Mouse (Mus musculus): ENCODE data around the gene Pdlim5. TPM values are rescaled to one million over a fixed set of nuclear protein-coding genes. Genes with fewer than 3 reads are reported as not detected.

Gene Pdlim5
- polyA plus RNA-seq, 1 experiment from 2014 or later = 29.1 TPM

GRCm38 (mm10) chr3:142281656-142282055, 113.8 kb downstream of the Pdlim5 start:
- Histone ChIP-seq H3K9ac (ENCODE audit: low read depth, low read length) (no peak overlapping the region), H3K4me2 (no peak overlapping the region), H3K9me3 (ENCODE audit: control insufficient read depth, low read length) (no peaks in the 10 kb centered on the region), H3K36me3 (ENCODE audit: control insufficient read depth, insufficient read depth, low read length) (no peaks in the 10 kb centered on the region), H3K27ac (ENCODE audit: low read depth, low read length) (no peak overlapping the region), H3K4me1 (replicated peaks; ENCODE audit: control insufficient read depth, insufficient read depth, low read length) (peaks cover 12% of the 10 kb centered on the region), H3K4me3 (ENCODE audit: low read depth, low read length) (no peak overlapping the region), H3K27me3 (replicated peaks; ENCODE audit: control insufficient read depth, insufficient read depth, low read length) (no peaks in the 10 kb centered on the region)
- ATAC-seq (replicated peaks; ENCODE audit: low FRiP score) = peak; percentile 21; the same call in 1 of the 2 replicates
- 87% methylated on average over 7 of the region's 7 CpGs for WGBS
- DNase-seq (ENCODE audit: low spot score) = no peak

- H3K27ac ChIP-seq (ENCODE audit: low read depth, low read length) = no peak overlapping the region
- no peak overlapping the region; the same call in 1 of the 2 replicates for H3K4me2 ChIP-seq
- H3K9ac ChIP-seq (ENCODE audit: low read depth, low read length) = no peak overlapping the region
- no peaks in the 10 kb centered on the region for H3K27me3 ChIP-seq (replicated peaks; ENCODE audit: control insufficient read depth, insufficient read depth, low read length)
- H3K36me3 ChIP-seq (ENCODE audit: control insufficient read depth, insufficient read depth, low read length) = no peaks in the 10 kb centered on the region
- H3K4me1 ChIP-seq (replicated peaks; ENCODE audit: control insufficient read depth, insufficient read depth, low read length) = peaks cover 12% of the 10 kb centered on the region
- H3K9me3 ChIP-seq (ENCODE audit: control insufficient read depth, low read length) = no peaks in the 10 kb centered on the region
- H3K4me3 ChIP-seq (ENCODE audit: low read depth, low read length) = no peak overlapping the region
- WGBS = 34% methylated on average over 1 of the region's 1 CpGs
- peak; percentile 53 for DNase-seq (ENCODE audit: low spot score)
- peak; percentile 97 for ATAC-seq (replicated peaks; ENCODE audit: low FRiP score)
These were observed 114.4 kb downstream of the Pdlim5 start for GRCm38 (mm10) chr3:142281093-142281445.

GRCm38 (mm10) chr3:142280366-142281092, 115.0 kb downstream of the Pdlim5 start:
- Histone ChIP-seq H3K4me1 (replicated peaks; ENCODE audit: control insufficient read depth, insufficient read depth, low read length) (peaks cover 12% of the 10 kb centered on the region), H3K4me2 (peak overlapping the region; percentile 9; the same call in 1 of the 2 replicates), H3K4me3 (ENCODE audit: low read depth, low read length) (no peak overlapping the region), H3K27me3 (replicated peaks; ENCODE audit: control insufficient read depth, insufficient read depth, low read length) (no peaks in the 10 kb centered on the region), H3K9ac (ENCODE audit: low read depth, low read length) (no peak overlapping the region), H3K27ac (ENCODE audit: low read depth, low read length) (no peak overlapping the region), H3K36me3 (ENCODE audit: control insufficient read depth, insufficient read depth, low read length) (no peaks in the 10 kb centered on the region), H3K9me3 (ENCODE audit: control insufficient read depth, low read length) (no peaks in the 10 kb centered on the region)
- WGBS = 53% methylated on average over 6 of the region's 6 CpGs
- peak; percentile 53 for ATAC-seq (replicated peaks; ENCODE audit: low FRiP score)
- no peak for DNase-seq (ENCODE audit: low spot score)

GRCm38 (mm10) chr3:142279011-142279410, 116.5 kb downstream of the Pdlim5 start:
- Histone ChIP-seq H3K27ac (ENCODE audit: low read depth, low read length) (no peak overlapping the region), H3K4me3 (ENCODE audit: low read depth, low read length) (no peak overlapping the region), H3K4me1 (replicated peaks; ENCODE audit: control insufficient read depth, insufficient read depth, low read length) (peaks cover 12% of the 10 kb centered on the region), H3K9ac (ENCODE audit: low read depth, low read length) (no peak overlapping the region), H3K9me3 (ENCODE audit: control insufficient read depth, low read length) (no peaks in the 10 kb centered on the region), H3K36me3 (ENCODE audit: control insufficient read depth, insufficient read depth, low read length) (no peaks in the 10 kb centered on the region), H3K4me2 (no peak overlapping the region), H3K27me3 (replicated peaks; ENCODE audit: control insufficient read depth, insufficient read depth, low read length) (no peaks in the 10 kb centered on the region)
- DNase-seq (ENCODE audit: low spot score) (no peak), ATAC-seq (replicated peaks; ENCODE audit: low FRiP score) (no peak)
- 90% methylated on average over 3 of the region's 3 CpGs for WGBS

- no peaks in the 10 kb centered on the region for H3K27me3 ChIP-seq (replicated peaks; ENCODE audit: control insufficient read depth, insufficient read depth, low read length)
- WGBS = 82% methylated on average over 3 of the region's 3 CpGs
- no peaks in the 10 kb centered on the region for H3K36me3 ChIP-seq (ENCODE audit: control insufficient read depth, insufficient read depth, low read length)
- H3K4me2 ChIP-seq = no peak overlapping the region
- no peak overlapping the region for H3K9ac ChIP-seq (ENCODE audit: low read depth, low read length)
- ATAC-seq (replicated peaks; ENCODE audit: low FRiP score) = no peak
- H3K27ac ChIP-seq (ENCODE audit: low read depth, low read length) = no peak overlapping the region
- H3K9me3 ChIP-seq (ENCODE audit: control insufficient read depth, low read length) = no peaks in the 10 kb centered on the region
- no peak overlapping the region for H3K4me3 ChIP-seq (ENCODE audit: low read depth, low read length)
- H3K4me1 ChIP-seq (replicated peaks; ENCODE audit: control insufficient read depth, insufficient read depth, low read length) = peaks cover 10% of the 10 kb centered on the region
- DNase-seq (ENCODE audit: low spot score) = no peak
These were observed 119.0 kb downstream of the Pdlim5 start for GRCm38 (mm10) chr3:142276506-142276905.

GRCm38 (mm10) chr3:142274993-142275392, 120.5 kb downstream of the Pdlim5 start:
- Histone ChIP-seq H3K4me1 (replicated peaks; ENCODE audit: control insufficient read depth, insufficient read depth, low read length) (no peaks in the 10 kb centered on the region), H3K9ac (ENCODE audit: low read depth, low read length) (no peak overlapping the region), H3K9me3 (ENCODE audit: control insufficient read depth, low read length) (no peaks in the 10 kb centered on the region), H3K27me3 (replicated peaks; ENCODE audit: control insufficient read depth, insufficient read depth, low read length) (no peaks in the 10 kb centered on the region), H3K4me2 (no peak overlapping the region), H3K27ac (ENCODE audit: low read depth, low read length) (no peak overlapping the region), H3K36me3 (ENCODE audit: control insufficient read depth, insufficient read depth, low read length) (no peaks in the 10 kb centered on the region), H3K4me3 (ENCODE audit: low read depth, low read length) (no peak overlapping the region)
- WGBS = 9% methylated on average over 1 of the region's 1 CpGs
- DNase-seq (ENCODE audit: low spot score) (no peak), ATAC-seq (replicated peaks; ENCODE audit: low FRiP score) (no peak)

- Histone ChIP-seq H3K27me3 (replicated peaks; ENCODE audit: control insufficient read depth, insufficient read depth, low read length) (no peaks in the 10 kb centered on the region), H3K4me1 (replicated peaks; ENCODE audit: control insufficient read depth, insufficient read depth, low read length) (no peaks in the 10 kb centered on the region), H3K9me3 (ENCODE audit: control insufficient read depth, low read length) (no peaks in the 10 kb centered on the region), H3K27ac (ENCODE audit: low read depth, low read length) (no peak overlapping the region), H3K4me3 (ENCODE audit: low read depth, low read length) (no peak overlapping the region), H3K36me3 (ENCODE audit: control insufficient read depth, insufficient read depth, low read length) (no peaks in the 10 kb centered on the region), H3K9ac (ENCODE audit: low read depth, low read length) (no peak overlapping the region), H3K4me2 (no peak overlapping the region)
- 95% methylated on average over 3 of the region's 3 CpGs for WGBS
- DNase-seq (ENCODE audit: low spot score) (no peak), ATAC-seq (replicated peaks; ENCODE audit: low FRiP score) (no peak)
These were observed 121.0 kb downstream of the Pdlim5 start for GRCm38 (mm10) chr3:142274451-142274850.

- Histone ChIP-seq H3K27me3 (replicated peaks; ENCODE audit: control insufficient read depth, insufficient read depth, low read length) (no peaks in the 10 kb centered on the region), H3K27ac (ENCODE audit: low read depth, low read length) (no peak overlapping the region), H3K4me3 (ENCODE audit: low read depth, low read length) (no peak overlapping the region), H3K36me3 (ENCODE audit: control insufficient read depth, insufficient read depth, low read length) (no peaks in the 10 kb centered on the region), H3K4me1 (replicated peaks; ENCODE audit: control insufficient read depth, insufficient read depth, low read length) (no peaks in the 10 kb centered on the region), H3K4me2 (no peak overlapping the region), H3K9ac (ENCODE audit: low read depth, low read length) (no peak overlapping the region), H3K9me3 (ENCODE audit: control insufficient read depth, low read length) (no peaks in the 10 kb centered on the region)
- ATAC-seq (replicated peaks; ENCODE audit: low FRiP score) (no peak), DNase-seq (ENCODE audit: low spot score) (no peak)
- 81% methylated on average over 6 of the region's 6 CpGs for WGBS
These were observed 122.2 kb downstream of the Pdlim5 start for GRCm38 (mm10) chr3:142273265-142273664.

GRCm38 (mm10) chr3:142256371-142256770, 139.1 kb downstream of the Pdlim5 start:
- Histone ChIP-seq H3K4me2 (no peak overlapping the region), H3K36me3 (ENCODE audit: control insufficient read depth, insufficient read depth, low read length) (no peaks in the 10 kb centered on the region), H3K9ac (ENCODE audit: low read depth, low read length) (no peak overlapping the region), H3K9me3 (ENCODE audit: control insufficient read depth, low read length) (no peaks in the 10 kb centered on the region), H3K27me3 (replicated peaks; ENCODE audit: control insufficient read depth, insufficient read depth, low read length) (no peaks in the 10 kb centered on the region), H3K4me3 (ENCODE audit: low read depth, low read length) (no peak overlapping the region), H3K27ac (ENCODE audit: low read depth, low read length) (no peak overlapping the region), H3K4me1 (replicated peaks; ENCODE audit: control insufficient read depth, insufficient read depth, low read length) (no peaks in the 10 kb centered on the region)
- ATAC-seq (replicated peaks; ENCODE audit: low FRiP score) (no peak), DNase-seq (ENCODE audit: low spot score) (no peak)
- 82% methylated on average over 2 of the region's 2 CpGs for WGBS
